Mouse (Mus musculus) forebrain, embryonic 13.5 days (tissue): ENCODE data around the gene Bcam. TPM values are rescaled to one million over a fixed set of nuclear protein-coding genes. Genes with fewer than 3 reads are reported as not detected.

Source experiments
- ATAC-seq: fragments of 200-750 bp; cut with Nextera tagmentation; 2 replicates; pipeline ENCODE4 v1.8.0; 2017
- H3K27ac ChIP-seq: fragments of 300-500 bp; sonication (generic); 2 replicates; pipeline ENCODE4 v1.5.1; 2015; ENCODE audit warnings: inconsistent platforms, mild to moderate bottlenecking, moderate library complexity
- H3K27me3 ChIP-seq: fragments of 300-500 bp; sonication (generic); 2 replicates; pipeline ENCODE4 v1.6.1; 2015; ENCODE audit warnings: mild to moderate bottlenecking, inconsistent platforms
- H3K36me3 ChIP-seq: fragments of 300-500 bp; sonication (generic); 2 replicates; pipeline ENCODE4 v1.6.1; 2015; ENCODE audit warnings: mild to moderate bottlenecking, inconsistent platforms; ENCODE audit not compliant: poor library complexity, severe bottlenecking
- H3K4me1 ChIP-seq: fragments of 300-500 bp; sonication (generic); 2 replicates; pipeline ENCODE4 v1.6.1; 2015; ENCODE audit warnings: inconsistent platforms
- H3K4me2 ChIP-seq: fragments of 300-500 bp; sonication (generic); 2 replicates; pipeline ENCODE4 v1.6.1; 2015; ENCODE audit warnings: inconsistent platforms, mild to moderate bottlenecking, moderate library complexity
- H3K4me3 ChIP-seq: fragments of 300-500 bp; sonication (generic); 2 replicates; pipeline ENCODE4 v1.5.1; 2015; ENCODE audit warnings: mild to moderate bottlenecking, inconsistent platforms
- H3K9ac ChIP-seq: fragments of 300-500 bp; sonication (generic); 2 replicates; pipeline ENCODE4 v1.6.1; 2015; ENCODE audit warnings: mild to moderate bottlenecking, inconsistent platforms
- H3K9me3 ChIP-seq: fragments of 300-500 bp; sonication (generic); replicated peaks from 2 replicates; pipeline ENCODE4 v1.6.1; 2016; ENCODE audit warnings: inconsistent platforms
- WGBS: fragments of 180-500 bp; shearing (Covaris S2); methylation state at CpG from one replicate; pipeline ENCODE4 v1.1.7; 2015; 5-methylcytosine and 5-hydroxymethylcytosine counted together
- polyA plus RNA-seq: library from polyadenylated mRNA; unstranded; fragments of >200 nt; fragmentation: Nextera tagmentation; extraction: Ambion mirVana; gene quantifications from 2 replicates; pipeline ENCODE4 v1.2.1, GENCODE M21; 2015

Gene Bcam
- polyA plus RNA-seq, 1 experiment from 2014 or later: 4.4 TPM

- Histone ChIP-seq H3K4me2 (peak overlapping the region; percentile 79), H3K36me3 (peaks cover 5% of the 10 kb centered on the region), H3K27me3 (no peaks in the 10 kb centered on the region; the same call in 1 of the 2 replicates), H3K4me3 (peak overlapping the region; percentile 76), H3K4me1 (peaks cover 32% of the 10 kb centered on the region), H3K27ac (peak overlapping the region; percentile 75), H3K9me3 (no peaks in the 10 kb centered on the region), H3K9ac (peak overlapping the region; percentile 91)
- 1% methylated on average over 32 of the region's 32 CpGs for WGBS
- ATAC-seq: peak; percentile 11
Observed at GRCm38 (mm10) chr7:19748219-19749195, 22.3 kb downstream of the Bcam start.

- 6% methylated on average over 24 of the region's 25 CpGs for WGBS
- no peak overlapping the region for H3K27ac ChIP-seq
- H3K36me3 ChIP-seq: peaks cover 10% of the 10 kb centered on the region
- peak overlapping the region; percentile 91 for H3K9ac ChIP-seq
- no peaks in the 10 kb centered on the region for H3K9me3 ChIP-seq
- H3K4me2 ChIP-seq: peak overlapping the region; percentile 79
- H3K4me1 ChIP-seq: peaks cover 32% of the 10 kb centered on the region
- H3K27me3 ChIP-seq: no peaks in the 10 kb centered on the region; the same call in 1 of the 2 replicates
- peak overlapping the region; percentile 76 for H3K4me3 ChIP-seq
- no peak for ATAC-seq
Observed at GRCm38 (mm10) chr7:19747420-19748218, 23.2 kb downstream of the Bcam start.

- Histone ChIP-seq H3K4me2 (peak overlapping the region; percentile 79), H3K9ac (peak overlapping the region; percentile 48), H3K27me3 (no peaks in the 10 kb centered on the region; the same call in 1 of the 2 replicates), H3K4me1 (peaks cover 32% of the 10 kb centered on the region), H3K4me3 (peak overlapping the region; percentile 76; the same call in 1 of the 2 replicates), H3K9me3 (no peaks in the 10 kb centered on the region), H3K27ac (no peak overlapping the region), H3K36me3 (peaks cover 10% of the 10 kb centered on the region)
- ATAC-seq: no peak
- 47% methylated on average over 6 of the region's 6 CpGs for WGBS
Observed at GRCm38 (mm10) chr7:19746426-19747201, 24.2 kb downstream of the Bcam start.

- H3K27me3 ChIP-seq: no peaks in the 10 kb centered on the region; the same call in 1 of the 2 replicates
- H3K9me3 ChIP-seq: no peaks in the 10 kb centered on the region
- H3K4me3 ChIP-seq: no peak overlapping the region
- no peak overlapping the region for H3K4me2 ChIP-seq
- peaks cover 10% of the 10 kb centered on the region for H3K36me3 ChIP-seq
- H3K4me1 ChIP-seq: peaks cover 32% of the 10 kb centered on the region
- H3K9ac ChIP-seq: no peak overlapping the region
- no peak for ATAC-seq
- no peak overlapping the region for H3K27ac ChIP-seq
- WGBS: 88% methylated on average over 8 of the region's 10 CpGs
Observed at GRCm38 (mm10) chr7:19745971-19746370, 24.8 kb downstream of the Bcam start.

- WGBS: 86% methylated on average over 14 of the region's 14 CpGs
- Histone ChIP-seq H3K4me3 (no peak overlapping the region), H3K4me2 (no peak overlapping the region), H3K9ac (no peak overlapping the region; the same call in 1 of the 2 replicates), H3K4me1 (peaks cover 26% of the 10 kb centered on the region), H3K36me3 (peaks cover 18% of the 10 kb centered on the region), H3K27ac (no peak overlapping the region), H3K9me3 (no peaks in the 10 kb centered on the region), H3K27me3 (no peaks in the 10 kb centered on the region; the same call in 1 of the 2 replicates)
- ATAC-seq: no peak
Observed at GRCm38 (mm10) chr7:19744590-19745385, 26.0 kb downstream of the Bcam start.

- Histone ChIP-seq H3K4me2 (no peak overlapping the region), H3K36me3 (peaks cover 27% of the 10 kb centered on the region), H3K27ac (no peak overlapping the region), H3K9ac (no peak overlapping the region), H3K27me3 (no peaks in the 10 kb centered on the region; the same call in 1 of the 2 replicates), H3K4me3 (no peak overlapping the region), H3K4me1 (peaks cover 25% of the 10 kb centered on the region), H3K9me3 (no peaks in the 10 kb centered on the region)
- ATAC-seq: no peak
- 89% methylated on average over 6 of the region's 6 CpGs for WGBS
Observed at GRCm38 (mm10) chr7:19743791-19744190, 27.0 kb downstream of the Bcam start.

GRCm38 (mm10) chr7:19742468-19742867 is 28.3 kb downstream of the Bcam start:
- H3K4me1 ChIP-seq: peaks cover 12% of the 10 kb centered on the region
- H3K4me2 ChIP-seq: no peak overlapping the region
- no peaks in the 10 kb centered on the region for H3K27me3 ChIP-seq
- no peak for ATAC-seq
- H3K36me3 ChIP-seq: peaks cover 36% of the 10 kb centered on the region
- no peak overlapping the region for H3K4me3 ChIP-seq
- no peak overlapping the region for H3K27ac ChIP-seq
- no peaks in the 10 kb centered on the region for H3K9me3 ChIP-seq
- H3K9ac ChIP-seq: no peak overlapping the region
- WGBS: 78% methylated on average over 5 of the region's 5 CpGs

GRCm38 (mm10) chr7:19741329-19742031 is 29.3 kb downstream of the Bcam start:
- WGBS: 15% methylated on average over 8 of the region's 8 CpGs
- no peaks in the 10 kb centered on the region for H3K27me3 ChIP-seq
- H3K4me1 ChIP-seq: peaks cover 2% of the 10 kb centered on the region
- no peak overlapping the region for H3K9ac ChIP-seq
- no peak overlapping the region for H3K4me3 ChIP-seq
- H3K27ac ChIP-seq: no peak overlapping the region
- H3K9me3 ChIP-seq: no peaks in the 10 kb centered on the region
- no peak for ATAC-seq
- H3K36me3 ChIP-seq: peaks cover 45% of the 10 kb centered on the region
- no peak overlapping the region for H3K4me2 ChIP-seq

GRCm38 (mm10) chr7:19740269-19740668 is 30.5 kb downstream of the Bcam start:
- Histone ChIP-seq H3K36me3 (peaks cover 52% of the 10 kb centered on the region), H3K4me1 (no peaks in the 10 kb centered on the region), H3K9ac (no peak overlapping the region), H3K9me3 (no peaks in the 10 kb centered on the region), H3K4me2 (no peak overlapping the region), H3K27ac (no peak overlapping the region), H3K4me3 (no peak overlapping the region), H3K27me3 (no peaks in the 10 kb centered on the region)
- WGBS: 93% methylated on average over 11 of the region's 11 CpGs
- ATAC-seq: no peak

GRCm38 (mm10) chr7:19738771-19739170 is 32.0 kb downstream of the Bcam start:
- WGBS: 90% methylated on average over 3 of the region's 3 CpGs
- no peaks in the 10 kb centered on the region for H3K4me1 ChIP-seq
- no peaks in the 10 kb centered on the region for H3K27me3 ChIP-seq
- H3K9me3 ChIP-seq: no peaks in the 10 kb centered on the region
- peaks cover 59% of the 10 kb centered on the region for H3K36me3 ChIP-seq
- H3K9ac ChIP-seq: no peak overlapping the region
- ATAC-seq: no peak
- no peak overlapping the region for H3K4me2 ChIP-seq
- no peak overlapping the region for H3K27ac ChIP-seq
- H3K4me3 ChIP-seq: no peak overlapping the region
